Mouse (Mus musculus): Measurements from ENCODE around the gene Ggt5.

GRCm38 (mm10) chr10:75559041-75559675 is 30.0 kb upstream of the Ggt5 start:
- TF ChIP-seq CTCF (IDR thresholded peaks at IDR 0.05; ENCODE audit: control insufficient read depth, insufficient read depth, low read length): no peak
- no peak for TF ChIP-seq POLR2A (IDR thresholded peaks at IDR 0.05; ENCODE audit: borderline replicate concordance, control insufficient read depth, low read depth, low read length)

Data from bone marrow, adult 2 months (tissue).